In the genomic region with DNA sequence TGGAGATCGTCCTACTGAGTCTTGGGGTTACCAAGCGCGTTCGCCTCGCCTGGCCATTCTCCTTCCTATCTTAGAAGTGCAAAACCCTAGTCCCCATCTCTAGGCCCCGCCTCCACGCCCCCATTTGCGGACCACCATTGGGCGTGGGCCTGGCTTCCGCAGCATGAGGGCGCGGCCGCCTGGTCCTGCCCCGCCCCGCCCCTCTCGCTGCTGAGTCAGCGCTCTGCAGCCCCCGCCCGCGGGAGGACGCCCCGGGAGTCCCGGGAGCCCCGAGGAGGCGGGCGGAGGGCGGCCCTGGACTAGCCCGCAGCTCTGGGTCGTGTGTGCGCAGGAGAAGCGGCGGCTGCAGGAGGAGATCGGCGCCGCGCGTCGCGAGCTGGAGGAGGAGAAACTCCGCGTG, we compare ENCODE assay signal across 8 mouse cellular contexts. TPM values are rescaled to one million over a fixed set of nuclear protein-coding genes. Genes with fewer than 3 reads are reported as not detected.
A peak's percentile ranks its signal among the peaks of the same experiment; 100 is the strongest.
DNase-seq lines count a peak whose midpoint lies in the region; ATAC-seq and TF ChIP-seq lines count a peak whose summit lies in the region.

No protein-coding gene starts in this region.

- no peak for DNase-seq in kidney, adult 2 months
- peak; percentile 88 for DNase-seq in R1 (ENCODE audit: low read depth, low spot score)
- DNase-seq in testis, postnatal 10 days (ENCODE audit: low spot score): peak; percentile 83
- no peak for DNase-seq in cerebellum, adult 18-20 months

- no peak overlapping the region for H3K27ac ChIP-seq in kidney, embryonic 14.5 days (ENCODE audit: low read depth, low read length)
- H3K27ac ChIP-seq in kidney, adult 2 months (ENCODE audit: insufficient read depth, low read depth, low read length): no peak overlapping the region
- H3K27ac ChIP-seq in forebrain, embryonic 12.5 days: no peak overlapping the region
- no peak overlapping the region for H3K27ac ChIP-seq in intestine, embryonic 16.5 days (ENCODE audit: low read length)
- H3K27ac ChIP-seq in midbrain, embryonic 12.5 days (replicated peaks): no peak overlapping the region

- peak overlapping the region; percentile 52 for H3K9ac ChIP-seq in kidney, embryonic 14.5 days (ENCODE audit: low read depth, low read length)
- peak overlapping the region; percentile 56 for H3K9ac ChIP-seq in forebrain, embryonic 12.5 days
- H3K9ac ChIP-seq in intestine, embryonic 16.5 days (ENCODE audit: low read depth, low read length): peak overlapping the region; percentile 64
- H3K9ac ChIP-seq in midbrain, embryonic 12.5 days (replicated peaks): peak overlapping the region; percentile 50

- TF ChIP-seq POLR2A in kidney, adult 2 months (IDR thresholded peaks at IDR 0.05; ENCODE audit: low read depth, low read length): no peak

- H3K36me3 ChIP-seq in kidney, embryonic 14.5 days (ENCODE audit: control insufficient read depth, insufficient read depth, low read length): no peaks in the 10 kb centered on the region; the same call in 1 of the 2 replicates
- H3K36me3 ChIP-seq in kidney, adult 2 months (ENCODE audit: control insufficient read depth, insufficient read depth, low read length): no peaks in the 10 kb centered on the region
- H3K36me3 ChIP-seq in forebrain, embryonic 12.5 days (replicated peaks): no peaks in the 10 kb centered on the region
- H3K36me3 ChIP-seq in intestine, embryonic 16.5 days (ENCODE audit: control insufficient read depth, insufficient read depth, low read length): no peaks in the 10 kb centered on the region
- no peaks in the 10 kb centered on the region for H3K36me3 ChIP-seq in midbrain, embryonic 12.5 days

- H3K9me3 ChIP-seq in kidney, embryonic 14.5 days (ENCODE audit: control insufficient read depth, low read length): no peaks in the 10 kb centered on the region
- H3K9me3 ChIP-seq in forebrain, embryonic 12.5 days: no peaks in the 10 kb centered on the region
- no peaks in the 10 kb centered on the region for H3K9me3 ChIP-seq in intestine, embryonic 16.5 days (ENCODE audit: control insufficient read depth, low read length)
- no peaks in the 10 kb centered on the region for H3K9me3 ChIP-seq in midbrain, embryonic 12.5 days

- H3K4me1 ChIP-seq in kidney, embryonic 14.5 days (ENCODE audit: control insufficient read depth, insufficient read depth, low read length): peaks cover 45% of the 10 kb centered on the region
- H3K4me1 ChIP-seq in kidney, adult 2 months (ENCODE audit: control insufficient read depth, insufficient read depth, low read length): peaks cover 25% of the 10 kb centered on the region
- H3K4me1 ChIP-seq in forebrain, embryonic 12.5 days: peaks cover 20% of the 10 kb centered on the region; the same call in 1 of the 2 replicates
- H3K4me1 ChIP-seq in intestine, embryonic 16.5 days (ENCODE audit: control insufficient read depth, insufficient read depth, low read length): peaks cover 32% of the 10 kb centered on the region
- peaks cover 25% of the 10 kb centered on the region for H3K4me1 ChIP-seq in midbrain, embryonic 12.5 days

- peak overlapping the region; percentile 52 for H3K4me3 ChIP-seq in kidney, embryonic 14.5 days (ENCODE audit: low read length)
- H3K4me3 ChIP-seq in kidney, adult 2 months (ENCODE audit: insufficient read depth, low read depth, low read length): no peak overlapping the region
- peak overlapping the region; percentile 53 for H3K4me3 ChIP-seq in forebrain, embryonic 12.5 days (replicated peaks)
- H3K4me3 ChIP-seq in intestine, embryonic 16.5 days (ENCODE audit: low read length): peak overlapping the region; percentile 51
- peak overlapping the region; percentile 46 for H3K4me3 ChIP-seq in midbrain, embryonic 12.5 days

- peak; percentile 61 for ATAC-seq in kidney, embryonic 14.5 days (ENCODE audit: low FRiP score, low TSS enrichment)
- peak; percentile 84 for ATAC-seq in forebrain, embryonic 12.5 days (ENCODE audit: low FRiP score)
- peak; percentile 34 for ATAC-seq in intestine, embryonic 16.5 days
- peak; percentile 84 for ATAC-seq in midbrain, embryonic 12.5 days (ENCODE audit: low FRiP score, low read depth)

- peak overlapping the region; percentile 81 for H3K4me2 ChIP-seq in kidney, embryonic 14.5 days (replicated peaks; ENCODE audit: low read depth, low read length)
- H3K4me2 ChIP-seq in forebrain, embryonic 12.5 days: peak overlapping the region; percentile 88
- peak overlapping the region; percentile 90 for H3K4me2 ChIP-seq in intestine, embryonic 16.5 days (ENCODE audit: low read depth, low read length)
- H3K4me2 ChIP-seq in midbrain, embryonic 12.5 days (replicated peaks): peak overlapping the region; percentile 79

- H3K27me3 ChIP-seq in kidney, embryonic 14.5 days (ENCODE audit: control insufficient read depth, insufficient read depth, low read length): peaks cover 5% of the 10 kb centered on the region
- no peaks in the 10 kb centered on the region for H3K27me3 ChIP-seq in kidney, adult 2 months (replicated peaks; ENCODE audit: control insufficient read depth, insufficient read depth, low read length)
- peaks cover 75% of the 10 kb centered on the region for H3K27me3 ChIP-seq in forebrain, embryonic 12.5 days
- H3K27me3 ChIP-seq in intestine, embryonic 16.5 days (replicated peaks; ENCODE audit: control insufficient read depth, insufficient read depth, low read length): no peaks in the 10 kb centered on the region
- H3K27me3 ChIP-seq in midbrain, embryonic 12.5 days: peaks cover 77% of the 10 kb centered on the region

- TF ChIP-seq CTCF in kidney, adult 2 months (conservative IDR thresholded peaks at IDR 0.05; ENCODE audit: insufficient read depth, insufficient read length, low read depth, low read length): no peak

- WGBS in kidney, embryonic 14.5 days: under 1% methylated on average over 41 of the region's 41 CpGs
- WGBS in kidney, adult 2 months: 26% methylated on average over 41 of the region's 41 CpGs
- 1% methylated on average over 41 of the region's 41 CpGs for WGBS in forebrain, embryonic 12.5 days
- WGBS in intestine, embryonic 16.5 days: 6% methylated on average over 41 of the region's 41 CpGs
- 1% methylated on average over 41 of the region's 41 CpGs for WGBS in midbrain, embryonic 12.5 days

RNA-seq across cellular contexts. Expression of a gene that starts 4.6 kb away (rescaled TPM):
- polyA plus RNA-seq in kidney, embryonic 14.5 days (2014; fragmentation: Nextera tagmentation; extraction: Ambion mirVana): 5.9 and 7.4 TPM in 2 replicates
- polyA plus RNA-seq in kidney, adult 2 months (2012; rRNA removed): 7.8 and 7.9 TPM in 2 replicates
- 3.3 and 4.1 TPM in 2 replicates for polyA plus RNA-seq in forebrain, embryonic 12.5 days (2016; fragmentation: Nextera tagmentation; extraction: Ambion mirVana)
- 5.8 and 6.4 TPM in 2 replicates for polyA plus RNA-seq in intestine, embryonic 16.5 days (2015; fragmentation: Nextera tagmentation; extraction: Ambion mirVana)
- polyA plus RNA-seq in midbrain, embryonic 12.5 days (2016; fragmentation: Nextera tagmentation; extraction: Ambion mirVana): 3.5 and 3.9 TPM in 2 replicates

RNA-seq across cellular contexts. Expression of a gene that starts 13.9 kb away (rescaled TPM):
- 3.6 and 5.7 TPM in 2 replicates for polyA plus RNA-seq in kidney, embryonic 14.5 days (2014; fragmentation: Nextera tagmentation; extraction: Ambion mirVana)
- polyA plus RNA-seq in kidney, adult 2 months (2012; rRNA removed): 9.1 and 14.3 TPM in 2 replicates
- polyA plus RNA-seq in forebrain, embryonic 12.5 days (2016; fragmentation: Nextera tagmentation; extraction: Ambion mirVana): not detected in 2 replicates
- 2.1 and 3.1 TPM in 2 replicates for polyA plus RNA-seq in intestine, embryonic 16.5 days (2015; fragmentation: Nextera tagmentation; extraction: Ambion mirVana)
- not detected in 2 replicates for polyA plus RNA-seq in midbrain, embryonic 12.5 days (2016; fragmentation: Nextera tagmentation; extraction: Ambion mirVana)

RNA-seq across cellular contexts. Expression of a gene that starts 16.5 kb away (rescaled TPM):
- 1.4 and 1.6 TPM in 2 replicates for polyA plus RNA-seq in kidney, embryonic 14.5 days (2014; fragmentation: Nextera tagmentation; extraction: Ambion mirVana)
- polyA plus RNA-seq in kidney, adult 2 months (2012; rRNA removed): 1.9 and 5.6 TPM in 2 replicates
- 0.09 and 0.24 TPM in 2 replicates for polyA plus RNA-seq in forebrain, embryonic 12.5 days (2016; fragmentation: Nextera tagmentation; extraction: Ambion mirVana)
- 1.2 and 1.4 TPM in 2 replicates for polyA plus RNA-seq in intestine, embryonic 16.5 days (2015; fragmentation: Nextera tagmentation; extraction: Ambion mirVana)
- polyA plus RNA-seq in midbrain, embryonic 12.5 days (2016; fragmentation: Nextera tagmentation; extraction: Ambion mirVana): 0.46 and 0.52 TPM in 2 replicates

RNA-seq across cellular contexts. Expression of a gene that starts 18.9 kb away (rescaled TPM):
- polyA plus RNA-seq in kidney, embryonic 14.5 days (2014; fragmentation: Nextera tagmentation; extraction: Ambion mirVana): 0.33 TPM in 1 of 2 replicates, not detected in the other
- polyA plus RNA-seq in kidney, adult 2 months (2012; rRNA removed): 0.19 TPM in 1 of 2 replicates, not detected in the other
- polyA plus RNA-seq in forebrain, embryonic 12.5 days (2016; fragmentation: Nextera tagmentation; extraction: Ambion mirVana): not detected in 2 replicates
- polyA plus RNA-seq in intestine, embryonic 16.5 days (2015; fragmentation: Nextera tagmentation; extraction: Ambion mirVana): 0.23 and 0.37 TPM in 2 replicates
- polyA plus RNA-seq in midbrain, embryonic 12.5 days (2016; fragmentation: Nextera tagmentation; extraction: Ambion mirVana): not detected in 2 replicates

RNA-seq across cellular contexts. Expression of a gene that starts 24.6 kb away (rescaled TPM):
- polyA plus RNA-seq in kidney, embryonic 14.5 days (2014; fragmentation: Nextera tagmentation; extraction: Ambion mirVana): 1.2 TPM in 2 replicates
- polyA plus RNA-seq in kidney, adult 2 months (2012; rRNA removed): 5.1 and 7.0 TPM in 2 replicates
- 1.2 TPM in 2 replicates for polyA plus RNA-seq in forebrain, embryonic 12.5 days (2016; fragmentation: Nextera tagmentation; extraction: Ambion mirVana)
- 0.66 and 0.84 TPM in 2 replicates for polyA plus RNA-seq in intestine, embryonic 16.5 days (2015; fragmentation: Nextera tagmentation; extraction: Ambion mirVana)
- polyA plus RNA-seq in midbrain, embryonic 12.5 days (2016; fragmentation: Nextera tagmentation; extraction: Ambion mirVana): 0.89 and 1.1 TPM in 2 replicates

Comparison
In these comparisons a context has a peak if more than half of its experiments do, and no peak if none do; other contexts are left out.
1. ATAC-seq: peak in every context shown above with its lines; median percentile 84 in forebrain, embryonic 12.5 days; 84 in midbrain, embryonic 12.5 days; 61 in kidney, embryonic 14.5 days; 34 in intestine, embryonic 16.5 days.
2. DNase-seq: peak in R1 (single experiment) and testis, postnatal 10 days (single experiment); none in kidney, adult 2 months (single experiment) and cerebellum, adult 18-20 months (0 of 2).
3. Peak in every context shown above with its lines, with median percentiles within 50 percentile points of each other: H3K4me2 ChIP-seq and H3K9ac ChIP-seq.